Mouse (Mus musculus): ENCODE results near the gene Ggt7.

- TF ChIP-seq MAX (IDR thresholded peaks at IDR 0.05; ENCODE audit: low read depth) (no peak), POLR2A (IDR thresholded peaks at IDR 0.05; ENCODE audit: insufficient read length, low read depth) (no peak), POLR2AphosphoS2 (IDR thresholded peaks at IDR 0.05; ENCODE audit: insufficient read length, low read depth) (no peak), CEBPB (IDR thresholded peaks at IDR 0.05; ENCODE audit: insufficient read depth, poor library complexity, severe bottlenecking) (no peak), USF1 (IDR thresholded peaks at IDR 0.05; ENCODE audit: low read depth) (no peak), E2F4 (IDR thresholded peaks at IDR 0.05; ENCODE audit: insufficient read depth) (no peak), MYOG (IDR thresholded peaks at IDR 0.05; ENCODE audit: control insufficient read depth in 1 of 3, insufficient read depth in 1 of 3, insufficient read length in 2 of 3, low read depth in 2 of 3) (no peak), TCF12 (IDR thresholded peaks at IDR 0.05; ENCODE audit: insufficient read depth, poor library complexity, severe bottlenecking) (no peak), MYOD1 (IDR thresholded peaks at IDR 0.05; ENCODE audit: control insufficient read depth in 1 of 3, insufficient read length in 2 of 3, low read depth in 2 of 3) (no peak)
Observed at GRCm38 (mm10) chr2:155482021-155482420, 36.0 kb downstream of the Ggt7 start.
